Mouse (Mus musculus) MEL (cell line): ENCODE data around the gene Olfr850. TPM values are rescaled to one million over a fixed set of nuclear protein-coding genes. Genes with fewer than 3 reads are reported as not detected.

ENCODE experiments used
- DNase-seq: peaks from one replicate; pipeline ENCODE4 v3.0.0; 2011; ENCODE audit warnings: low read depth, low spot score
- H3K27ac ChIP-seq: 2 replicates; pipeline ENCODE4 v1.5.1; 2012; ENCODE audit warnings: low read depth, mild to moderate bottlenecking, control low read depth, low read length, moderate library complexity; ENCODE audit not compliant: control insufficient read depth
- H3K27me3 ChIP-seq, 2 experiments: fragments of 150-350 bp in 1 of 2; sonication (generic) in 1 of 2; 2 replicates each; pipeline ENCODE4 v1.6.1; 2012; ENCODE audit warnings: low read length in 2 of 2, mild to moderate bottlenecking in 2 of 2, improper control_type of control experiment in 1 of 2, moderate library complexity in 1 of 2; ENCODE audit not compliant: insufficient read depth in 2 of 2, control insufficient read depth in 1 of 2
- H3K36me3 ChIP-seq, 2 experiments: 2 replicates each; pipeline ENCODE4 v1.6.1; 2012 to 2014; ENCODE audit warnings: low read length in 2 of 2, improper control_type of control experiment in 1 of 2, inconsistent platforms in 1 of 2, mild to moderate bottlenecking in 1 of 2; ENCODE audit not compliant: insufficient read depth in 2 of 2, control insufficient read depth in 1 of 2
- H3K4me1 ChIP-seq, 2 experiments: fragments of 150-350 bp in 1 of 2; sonication (generic) in 1 of 2; 2 replicates each; pipeline ENCODE4 v1.6.1; 2012; ENCODE audit warnings: low read length in 2 of 2, improper control_type of control experiment in 1 of 2, mild to moderate bottlenecking in 1 of 2; ENCODE audit not compliant: insufficient read depth in 2 of 2, control insufficient read depth in 1 of 2
- H3K4me3 ChIP-seq, 2 experiments: fragments of 150-350 bp in 1 of 2; sonication (generic) in 1 of 2; 2 replicates each; pipeline ENCODE4 v1.5.1; 2012; ENCODE audit warnings: low read depth in 2 of 2, low read length in 2 of 2, mild to moderate bottlenecking in 2 of 2, moderate library complexity in 2 of 2, control low read depth in 1 of 2, improper control_type of control experiment in 1 of 2; ENCODE audit not compliant: control insufficient read depth in 1 of 2, insufficient read depth in 1 of 2
- H3K79me2 ChIP-seq: 2 replicates; pipeline ENCODE4 v1.6.1; 2012; ENCODE audit warnings: mild to moderate bottlenecking, low read length, moderate library complexity; ENCODE audit not compliant: control insufficient read depth, poor library complexity, insufficient read depth
- H3K9ac ChIP-seq: 2 replicates; pipeline ENCODE4 v1.6.1; 2012; ENCODE audit warnings: low read depth, mild to moderate bottlenecking, control low read depth, low read length, moderate library complexity; ENCODE audit not compliant: control insufficient read depth, poor library complexity, severe bottlenecking
- H3K9me3 ChIP-seq: fragments of 150-350 bp; sonication (generic); replicated peaks from 2 replicates; pipeline ENCODE4 v1.6.1; 2012; ENCODE audit warnings: mild to moderate bottlenecking, low read length, improper control_type of control experiment, moderate library complexity; ENCODE audit not compliant: insufficient read depth
- EP300 ChIP-seq, 2 experiments: IDR thresholded peaks; 2 replicates each; pipeline ENCODE4 v1.6.1; 2011; ENCODE audit warnings: improper control_type of control experiment in 2 of 2, low read length in 2 of 2, low read depth in 1 of 2, mild to moderate bottlenecking in 1 of 2
- ETS1 ChIP-seq: IDR thresholded peaks from 2 replicates; pipeline ENCODE4 v1.6.1; 2012; ENCODE audit warnings: low read depth, mild to moderate bottlenecking, inconsistent platforms, low read length, improper control_type of control experiment, moderate library complexity
- GABPA ChIP-seq: IDR thresholded peaks from 2 replicates; pipeline ENCODE4 v1.6.1; 2012; ENCODE audit warnings: low read depth, mild to moderate bottlenecking, inconsistent platforms, low read length, improper control_type of control experiment, moderate library complexity
- GATA1 ChIP-seq: IDR thresholded peaks from 2 replicates; pipeline ENCODE4 v1.6.1; 2011; ENCODE audit warnings: low read depth, low read length, improper control_type of control experiment
- MYB ChIP-seq: IDR thresholded peaks from 2 replicates; pipeline ENCODE4 v1.6.1; 2011; ENCODE audit warnings: mild to moderate bottlenecking, low read depth, low read length, improper control_type of control experiment
- MYC ChIP-seq: IDR thresholded peaks from 2 replicates; pipeline ENCODE4 v1.6.1; 2011; ENCODE audit warnings: low read depth, mild to moderate bottlenecking, low read length, improper control_type of control experiment, moderate library complexity
- NRF1 ChIP-seq: IDR thresholded peaks from 2 replicates; pipeline ENCODE4 v1.6.1; 2014; ENCODE audit warnings: low read depth, mild to moderate bottlenecking, inconsistent platforms, low read length, improper control_type of control experiment, moderate library complexity; ENCODE audit not compliant: poor library complexity, insufficient read depth, severe bottlenecking
- POLR2AphosphoS5 ChIP-seq: IDR thresholded peaks from 2 replicates; pipeline ENCODE4 v1.6.1; 2012; ENCODE audit warnings: low read depth, borderline replicate concordance, mild to moderate bottlenecking, inconsistent platforms, low read length, moderate library complexity, mixed read lengths
- TAL1 ChIP-seq: IDR thresholded peaks from 2 replicates; pipeline ENCODE4 v1.6.1; 2012; ENCODE audit warnings: mild to moderate bottlenecking, inconsistent platforms, low read length, moderate library complexity, mixed read lengths
- TBP ChIP-seq: IDR thresholded peaks from 2 replicates; pipeline ENCODE4 v1.8.0; 2011; ENCODE audit warnings: low read depth, low read length, improper control_type of control experiment
- TCF12 ChIP-seq: IDR thresholded peaks from 2 replicates; pipeline ENCODE4 v1.6.1; 2014; ENCODE audit warnings: low read depth, mild to moderate bottlenecking, inconsistent platforms, low read length, improper control_type of control experiment, moderate library complexity
- USF2 ChIP-seq, 2 experiments: IDR thresholded peaks; 2 replicates each; pipeline ENCODE4 v1.6.1; 2011 to 2012; ENCODE audit warnings: improper control_type of control experiment in 2 of 2, low read length in 2 of 2, borderline replicate concordance in 1 of 2, inconsistent platforms in 1 of 2, low read depth in 1 of 2, mild to moderate bottlenecking in 1 of 2; ENCODE audit not compliant: insufficient read depth in 1 of 2
- ZC3H11A ChIP-seq: IDR thresholded peaks from 2 replicates; pipeline ENCODE4 v1.6.1; 2012; ENCODE audit warnings: low read depth, mild to moderate bottlenecking, inconsistent platforms, low read length, improper control_type of control experiment
- ZKSCAN1 ChIP-seq: IDR thresholded peaks from 2 replicates; pipeline ENCODE4 v1.6.1; 2012; ENCODE audit warnings: low read depth, mild to moderate bottlenecking, inconsistent platforms, low read length, improper control_type of control experiment, moderate library complexity
- ZMIZ1 ChIP-seq: IDR thresholded peaks from 2 replicates; pipeline ENCODE4 v1.6.1; 2012; ENCODE audit warnings: low read depth, mild to moderate bottlenecking, inconsistent platforms, low read length, improper control_type of control experiment, moderate library complexity
- polyA plus RNA-seq, 2 experiments: library from polyadenylated mRNA; stranded (reverse) in 1 of 2; unstranded in 1 of 2; fragments of >175 nt in 1 of 2; fragments of >200 nt in 1 of 2; gene quantifications; 2 replicates each; pipeline versions ENCODE4 v1.2.1 to v1.2.4; 2012; ENCODE audit warnings: low replicate concordance in 2 of 2, low read depth in 1 of 2; ENCODE audit not compliant: insufficient read length in 2 of 2, insufficient read depth in 1 of 2, missing spikeins in 1 of 2
- total RNA-seq: library from RNA; depleted of rRNA; stranded (reverse); fragments of 300-350 nt; gene quantifications from 2 replicates; pipeline ENCODE4 v1.2.3, GENCODE M21; 2012; rRNA removed

The Olfr850 gene
- total RNA-seq (not detected in 2 replicates), polyA plus RNA-seq (not detected)

DNA sequence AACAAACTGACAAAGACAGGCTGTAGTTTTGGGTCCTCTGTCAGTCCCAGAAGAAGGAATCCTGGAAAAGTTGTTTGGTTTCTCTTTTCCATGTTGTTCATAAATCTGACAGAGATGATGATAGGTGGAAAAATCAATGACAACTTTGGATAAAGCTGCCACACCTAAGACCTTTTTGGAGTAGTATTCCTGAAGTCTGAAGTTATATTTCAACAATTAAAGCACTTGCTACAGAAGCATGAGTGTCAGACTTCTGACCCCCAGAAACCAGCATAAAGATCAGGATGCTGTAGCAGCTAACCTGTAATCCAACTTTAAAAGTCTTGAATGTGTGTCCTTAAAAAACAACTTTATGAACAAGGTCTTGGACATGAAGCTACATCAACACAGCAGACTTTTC, at the start of gene Olfr850:
Gene Olfr850, minus strand, starts transcription at position 101 of the 400 bp plus-strand sequence.
- Histone ChIP-seq H3K9me3 (no peaks in the 10 kb centered on the region), H3K27ac (no peak within 1 kb of the TSS), H3K36me3 (no peaks in the 10 kb centered on the region), H3K9ac (no peak within 1 kb of the TSS), H3K27me3 (no peaks in the 10 kb centered on the region), H3K4me1 (no peaks in the 10 kb centered on the region), H3K4me3 (no peak within 1 kb of the TSS), H3K79me2 (no peaks in the 10 kb centered on the region)
- no peak for DNase-seq
- no peak for TF ChIP-seq TAL1
- TF ChIP-seq TBP: no peak
- TF ChIP-seq EP300 (IDR thresholded peaks at IDR 0.05; ENCODE audit: low read depth in 1 of 2, low read length in 2 of 2): no peak
- no peak for TF ChIP-seq GATA1
- no peak for TF ChIP-seq NRF1
- no peak for TF ChIP-seq TCF12
- no peak for TF ChIP-seq MYB
- no peak for TF ChIP-seq MYC
- TF ChIP-seq POLR2AphosphoS5: no peak
- TF ChIP-seq ETS1: no peak
- TF ChIP-seq ZMIZ1: no peak
- no peak for TF ChIP-seq GABPA
- no peak for TF ChIP-seq ZC3H11A
- TF ChIP-seq ZKSCAN1: no peak

DNA sequence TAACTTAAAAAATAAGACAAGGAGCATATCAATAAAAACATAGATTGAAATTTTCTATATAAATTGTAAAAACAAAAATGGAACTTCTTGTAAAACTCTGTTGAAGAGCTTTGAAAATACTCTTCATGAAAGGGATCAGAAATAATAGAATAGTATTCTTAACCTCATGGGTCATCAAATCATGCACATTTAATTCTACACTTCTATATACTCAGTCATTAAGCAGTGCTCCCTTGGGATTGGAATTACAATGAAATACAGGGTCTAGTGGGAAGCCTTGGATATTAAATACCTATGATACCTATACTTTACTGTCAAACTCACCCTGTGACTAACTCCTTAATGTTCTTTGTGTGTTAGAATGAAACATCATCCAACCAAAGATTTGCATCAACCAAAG, 14.9 kb upstream of the Olfr850 start, which contains the start of gene Olfr851:
Gene Olfr851, plus strand, starts transcription at position 301 of the 400 bp plus-strand sequence.
- no peaks in the 10 kb centered on the region for H3K9me3 ChIP-seq
- no peak within 1 kb of the TSS for H3K9ac ChIP-seq
- TF ChIP-seq USF2 (IDR thresholded peaks at IDR 0.05; ENCODE audit: borderline replicate concordance in 1 of 2, insufficient read depth in 1 of 2, low read depth in 1 of 2, low read length in 2 of 2): no peak
- no peaks in the 10 kb centered on the region for H3K79me2 ChIP-seq
- H3K4me3 ChIP-seq: no peak within 1 kb of the TSS
- no peak for DNase-seq
- H3K36me3 ChIP-seq: no peaks in the 10 kb centered on the region
- H3K27ac ChIP-seq: no peak within 1 kb of the TSS
- H3K27me3 ChIP-seq: no peaks in the 10 kb centered on the region; a peak in 1 of 4 replicates
- H3K4me1 ChIP-seq: no peaks in the 10 kb centered on the region
